Mouse (Mus musculus): ENCODE data around the gene Ttll3. TPM values are rescaled to one million over a fixed set of nuclear protein-coding genes. Genes with fewer than 3 reads are reported as not detected.
A peak's percentile ranks its signal among the peaks of the same experiment; 100 is the strongest.

The Ttll3 gene
- polyA plus RNA-seq, 1 experiment from 2014 or later: 7.1 TPM

GRCm38 (mm10) chr6:113384351-113384927 is 4.6 kb upstream of the Ttll3 start:
- 89% methylated on average over 8 of the region's 8 CpGs for WGBS
- no peaks in the 10 kb centered on the region for H3K27me3 ChIP-seq (replicated peaks)
- H3K9me3 ChIP-seq: no peaks in the 10 kb centered on the region
- H3K4me3 ChIP-seq: no peak overlapping the region
- H3K4me1 ChIP-seq: peaks cover 2% of the 10 kb centered on the region
- peaks cover 83% of the 10 kb centered on the region for H3K36me3 ChIP-seq
- H3K9ac ChIP-seq: no peak overlapping the region
- no peak overlapping the region for H3K4me2 ChIP-seq (replicated peaks)
- no peak for ATAC-seq (ENCODE audit: low FRiP score, low read depth)
- H3K27ac ChIP-seq: no peak overlapping the region

- Histone ChIP-seq H3K4me3 (no peak overlapping the region), H3K9me3 (no peaks in the 10 kb centered on the region), H3K4me2 (replicated peaks) (no peak overlapping the region), H3K27me3 (replicated peaks) (no peaks in the 10 kb centered on the region), H3K4me1 (no peaks in the 10 kb centered on the region), H3K27ac (no peak overlapping the region), H3K36me3 (peaks cover 87% of the 10 kb centered on the region), H3K9ac (no peak overlapping the region)
- no peak for ATAC-seq (ENCODE audit: low FRiP score, low read depth)
- 93% methylated on average over 11 of the region's 11 CpGs for WGBS
Observed at GRCm38 (mm10) chr6:113385160-113385714, 3.8 kb upstream of the Ttll3 start.

DNA sequence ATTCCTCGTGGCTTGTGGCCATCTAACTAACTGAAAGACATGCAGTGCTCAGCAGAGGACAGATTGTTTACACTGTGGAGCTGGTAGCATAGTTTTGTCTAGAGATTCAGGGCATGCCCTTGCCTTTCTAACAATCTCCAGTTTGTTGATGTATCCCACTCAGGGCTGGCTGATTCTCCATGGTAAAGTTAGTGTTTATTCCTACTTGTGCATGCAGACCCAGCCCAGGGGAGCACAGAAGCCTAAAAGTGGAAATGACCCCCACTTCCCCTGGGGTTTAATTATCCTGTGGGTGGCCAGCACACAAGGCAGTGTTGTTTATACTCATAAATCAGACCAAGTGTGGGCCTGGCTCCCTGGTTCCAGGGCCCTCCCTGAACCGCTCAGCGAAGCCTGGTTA is 3.0 kb upstream of the Ttll3 start:
- Histone ChIP-seq H3K4me3 (no peak overlapping the region), H3K4me2 (replicated peaks) (no peak overlapping the region), H3K27ac (no peak overlapping the region), H3K36me3 (peaks cover 79% of the 10 kb centered on the region), H3K9me3 (no peaks in the 10 kb centered on the region), H3K9ac (no peak overlapping the region), H3K27me3 (replicated peaks) (no peaks in the 10 kb centered on the region), H3K4me1 (no peaks in the 10 kb centered on the region)
- no peak for ATAC-seq (ENCODE audit: low FRiP score, low read depth)
- WGBS: 82% methylated on average over 3 of the region's 3 CpGs

DNA sequence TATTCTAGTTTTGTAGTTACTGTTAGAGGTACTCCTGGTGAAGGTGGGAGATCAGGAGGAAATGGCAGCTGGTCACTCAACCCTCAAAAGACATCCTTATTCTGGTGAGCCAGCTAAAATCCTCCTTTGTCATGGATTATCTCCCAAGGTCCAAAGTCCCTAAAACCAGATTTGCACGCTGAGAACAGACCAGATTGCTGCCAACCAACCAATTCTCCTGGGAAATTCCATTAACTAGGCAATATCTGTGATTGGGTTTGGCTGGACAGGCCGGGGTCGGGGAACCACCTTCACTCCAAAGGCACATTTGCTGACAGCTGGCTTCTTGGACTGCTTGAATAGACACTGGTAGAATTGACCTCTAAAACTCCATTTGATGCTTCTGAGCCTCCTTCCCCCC is 1.7 kb downstream of the Ttll3 start:
- WGBS: 91% methylated on average over 3 of the region's 3 CpGs
- no peaks in the 10 kb centered on the region for H3K27me3 ChIP-seq (replicated peaks)
- peaks cover 47% of the 10 kb centered on the region for H3K36me3 ChIP-seq
- no peak overlapping the region for H3K9ac ChIP-seq
- peaks cover 18% of the 10 kb centered on the region for H3K4me1 ChIP-seq
- no peaks in the 10 kb centered on the region for H3K9me3 ChIP-seq
- no peak overlapping the region for H3K4me2 ChIP-seq (replicated peaks)
- no peak for ATAC-seq (ENCODE audit: low FRiP score, low read depth)
- no peak overlapping the region for H3K4me3 ChIP-seq
- H3K27ac ChIP-seq: no peak overlapping the region

GRCm38 (mm10) chr6:113392015-113392386 is 2.9 kb downstream of the Ttll3 start:
- peak overlapping the region; percentile 91 for H3K4me2 ChIP-seq (replicated peaks)
- H3K36me3 ChIP-seq: peaks cover 38% of the 10 kb centered on the region
- H3K27ac ChIP-seq: 0 out of 2 replicates have a peak overlapping the region, but pooled peaks have one; percentile 46
- H3K4me3 ChIP-seq: peak overlapping the region; percentile 44
- H3K9ac ChIP-seq: peak overlapping the region; percentile 68
- no peaks in the 10 kb centered on the region for H3K27me3 ChIP-seq (replicated peaks)
- H3K4me1 ChIP-seq: peaks cover 18% of the 10 kb centered on the region
- WGBS: 26% methylated on average over 10 of the region's 10 CpGs
- ATAC-seq (ENCODE audit: low FRiP score, low read depth): peak; percentile 42
- H3K9me3 ChIP-seq: no peaks in the 10 kb centered on the region

DNA sequence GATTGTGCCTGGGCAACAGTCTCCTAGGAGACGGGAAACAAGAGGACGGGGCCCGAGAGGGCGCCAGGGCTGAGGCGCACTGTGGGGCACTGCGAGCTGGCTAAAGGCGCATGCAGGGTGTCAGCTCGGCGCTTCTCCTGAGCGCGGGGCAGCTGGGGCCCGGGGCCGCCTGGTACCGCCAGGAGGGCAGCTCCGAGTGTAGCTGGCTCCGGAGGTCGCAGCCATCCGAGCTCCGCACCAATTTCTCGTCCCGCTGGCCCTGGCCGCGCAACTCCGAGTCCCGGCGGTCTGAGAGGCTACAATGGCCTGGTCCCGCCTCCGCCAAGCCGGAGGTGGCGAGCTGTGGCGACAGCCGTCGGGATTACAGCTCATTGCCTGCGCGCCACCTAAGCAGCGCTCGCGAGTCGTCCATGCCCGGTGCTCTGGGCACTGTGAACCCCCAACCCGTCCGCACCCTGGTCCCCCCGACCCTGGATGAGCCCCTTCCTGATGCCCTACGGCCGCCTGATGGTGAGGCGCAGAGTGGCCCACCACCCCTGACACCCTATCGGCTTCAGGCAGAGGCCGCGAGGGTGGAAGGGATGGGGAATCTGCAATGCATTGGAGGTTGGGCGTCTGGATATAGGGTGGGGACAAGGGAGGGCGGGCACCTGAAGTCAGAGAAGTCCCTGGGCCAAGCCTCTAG is 3.5 kb downstream of the Ttll3 start:
- 2% methylated on average over 51 of the region's 51 CpGs for WGBS
- Histone ChIP-seq H3K36me3 (peaks cover 33% of the 10 kb centered on the region), H3K27me3 (replicated peaks) (no peaks in the 10 kb centered on the region), H3K27ac (peak overlapping the region; percentile 46; the same call in 1 of the 2 replicates), H3K9me3 (no peaks in the 10 kb centered on the region), H3K4me3 (peak overlapping the region; percentile 44), H3K4me2 (replicated peaks) (peak overlapping the region; percentile 91), H3K9ac (peak overlapping the region; percentile 68), H3K4me1 (peaks cover 18% of the 10 kb centered on the region)
- ATAC-seq (ENCODE audit: low FRiP score, low read depth): peak; percentile 92

GRCm38 (mm10) chr6:113393951-113394350 is 4.9 kb downstream of the Ttll3 start:
- no peak for ATAC-seq (ENCODE audit: low FRiP score, low read depth)
- Histone ChIP-seq H3K4me3 (no peak overlapping the region), H3K4me1 (peaks cover 18% of the 10 kb centered on the region), H3K27ac (no peak overlapping the region), H3K4me2 (replicated peaks) (no peak overlapping the region), H3K9me3 (no peaks in the 10 kb centered on the region), H3K9ac (no peak overlapping the region), H3K27me3 (replicated peaks) (no peaks in the 10 kb centered on the region), H3K36me3 (peaks cover 27% of the 10 kb centered on the region)
- 91% methylated on average over 6 of the region's 6 CpGs for WGBS

DNA sequence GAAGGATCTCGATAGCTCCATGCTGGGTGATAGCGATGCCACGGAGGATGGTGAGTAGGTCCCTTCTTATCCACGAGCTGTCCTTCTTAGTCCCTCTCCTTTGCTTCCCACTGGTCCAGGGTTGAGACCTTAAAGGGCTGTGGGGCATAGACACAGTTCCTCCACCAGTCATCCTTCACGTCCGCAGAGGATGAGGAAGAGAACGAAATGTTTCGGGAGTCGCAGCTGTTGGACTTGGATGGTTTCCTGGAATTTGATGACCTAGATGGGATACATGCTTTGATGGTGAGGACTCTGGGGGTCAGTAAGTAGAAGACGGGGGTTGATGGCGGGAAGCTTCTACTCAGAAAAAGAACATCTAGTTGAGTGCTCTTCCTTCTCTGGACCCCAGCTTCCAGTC is 5.8 kb downstream of the Ttll3 start:
- ATAC-seq (ENCODE audit: low FRiP score, low read depth): no peak
- Histone ChIP-seq H3K36me3 (peaks cover 19% of the 10 kb centered on the region), H3K4me3 (no peak overlapping the region), H3K27me3 (replicated peaks) (no peaks in the 10 kb centered on the region), H3K9me3 (no peaks in the 10 kb centered on the region), H3K4me2 (replicated peaks) (no peak overlapping the region), H3K4me1 (peaks cover 18% of the 10 kb centered on the region), H3K27ac (no peak overlapping the region), H3K9ac (no peak overlapping the region)
- 94% methylated on average over 11 of the region's 11 CpGs for WGBS

- whole genome bisulfite sequencing: 90% methylated on average over 6 of the region's 6 CpGs
- no peak for ATAC-seq (ENCODE audit: low FRiP score, low read depth)
- H3K27ac ChIP-seq: no peak overlapping the region
Observed at GRCm38 (mm10) chr6:113395501-113395900, 6.4 kb downstream of the Ttll3 start.

GRCm38 (mm10) chr6:113396270-113397030 is 7.4 kb downstream of the Ttll3 start:
- no peak overlapping the region for H3K9ac ChIP-seq
- no peak for ATAC-seq (ENCODE audit: low FRiP score, low read depth)
- no peak overlapping the region for H3K4me2 ChIP-seq (replicated peaks)
- H3K4me1 ChIP-seq: peaks cover 18% of the 10 kb centered on the region
- no peak overlapping the region for H3K4me3 ChIP-seq
- H3K9me3 ChIP-seq: no peaks in the 10 kb centered on the region
- no peaks in the 10 kb centered on the region for H3K27me3 ChIP-seq (replicated peaks)
- H3K27ac ChIP-seq: no peak overlapping the region
- 85% methylated on average over 10 of the region's 10 CpGs for WGBS
- peaks cover 18% of the 10 kb centered on the region for H3K36me3 ChIP-seq

More at GRCm38 (mm10) chr6:113395501-113395900, 6.4 kb downstream of the Ttll3 start:
- Histone ChIP-seq H3K36me3 (peaks cover 18% of the 10 kb centered on the region), H3K9me3 (no peaks in the 10 kb centered on the region), H3K4me1 (peaks cover 18% of the 10 kb centered on the region), H3K9ac (no peak overlapping the region), H3K4me3 (no peak overlapping the region), H3K4me2 (replicated peaks) (no peak overlapping the region), H3K27me3 (replicated peaks) (no peaks in the 10 kb centered on the region)

DNA sequence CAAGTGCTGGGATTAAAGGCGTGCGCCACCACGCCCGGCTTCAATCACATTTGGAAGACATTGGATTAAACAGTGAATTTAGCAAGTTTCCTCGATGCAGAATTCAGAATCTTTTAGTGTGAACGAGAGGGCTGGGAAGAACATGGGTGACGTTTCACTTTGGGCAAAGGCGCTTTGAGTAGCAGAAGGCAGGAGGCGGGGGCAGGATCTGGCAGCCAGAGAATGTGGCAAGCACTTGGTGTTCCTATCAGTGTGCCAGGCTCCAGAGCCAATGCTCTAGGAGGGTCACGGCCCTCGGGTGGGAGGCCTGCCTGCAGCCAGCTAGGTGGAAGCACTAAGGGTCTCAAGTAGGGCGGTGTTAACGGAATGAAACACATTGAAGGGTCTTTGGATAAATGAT is 13.0 kb downstream of the Ttll3 start:
- H3K27me3 ChIP-seq (replicated peaks): no peaks in the 10 kb centered on the region
- WGBS: 91% methylated on average over 13 of the region's 13 CpGs
- H3K4me1 ChIP-seq: no peaks in the 10 kb centered on the region
- no peak overlapping the region for H3K9ac ChIP-seq
- no peak overlapping the region for H3K4me3 ChIP-seq
- no peak for ATAC-seq (ENCODE audit: low FRiP score, low read depth)
- H3K4me2 ChIP-seq (replicated peaks): no peak overlapping the region
- no peaks in the 10 kb centered on the region for H3K9me3 ChIP-seq
- H3K27ac ChIP-seq: no peak overlapping the region
- H3K36me3 ChIP-seq: peaks cover 14% of the 10 kb centered on the region; the same call in 1 of the 2 replicates

All from neural tube, embryonic 12.5 days (tissue).